Mouse (Mus musculus) adrenal gland, postnatal 10 days (tissue): ENCODE results near the gene Plcg2. TPM values are rescaled to one million over a fixed set of nuclear protein-coding genes. Genes with fewer than 3 reads are reported as not detected.
A peak's percentile ranks its signal among the peaks of the same experiment; 100 is the strongest.

Experiments used
- DNase-seq: peaks from one replicate; pipeline ENCODE4 v3.0.0; 2021; ENCODE audit warnings: mixed read lengths
- total RNA-seq, 2 experiments: library from RNA; stranded (reverse); gene quantifications; 2 replicates each; pipeline ENCODE4 v1.2.3; 2021

The Plcg2 gene
- total RNA-seq, 2 experiments from 2014 or later, result 4.9 to 5.1 TPM

GRCm38 (mm10) chr8:117634406-117634805 lies 136.3 kb downstream of the Plcg2 start:
- no peak for DNase-seq

DNA sequence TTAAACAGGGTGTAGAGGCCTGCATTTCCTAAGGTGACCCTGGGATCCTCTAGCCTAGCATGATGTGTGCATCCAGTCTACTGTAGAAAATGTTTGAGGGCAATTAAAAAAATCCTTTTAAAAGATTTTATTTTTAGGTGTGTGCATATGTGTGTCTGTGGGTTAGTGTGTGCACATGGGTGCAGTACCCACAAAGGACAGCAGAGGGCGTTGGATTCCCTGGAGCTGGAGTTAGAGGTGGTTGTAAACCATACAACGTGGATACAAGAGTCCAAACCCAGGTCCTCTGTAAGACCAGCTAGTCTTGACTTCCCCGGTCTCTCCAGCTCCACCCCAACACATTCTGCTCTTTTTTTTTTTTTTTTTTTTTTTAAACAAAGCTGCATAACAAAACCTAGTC lies 139.4 kb downstream of the Plcg2 start:
- no peak for DNase-seq

GRCm38 (mm10) chr8:117639631-117640030 lies 141.5 kb downstream of the Plcg2 start:
- no peak for DNase-seq

DNA sequence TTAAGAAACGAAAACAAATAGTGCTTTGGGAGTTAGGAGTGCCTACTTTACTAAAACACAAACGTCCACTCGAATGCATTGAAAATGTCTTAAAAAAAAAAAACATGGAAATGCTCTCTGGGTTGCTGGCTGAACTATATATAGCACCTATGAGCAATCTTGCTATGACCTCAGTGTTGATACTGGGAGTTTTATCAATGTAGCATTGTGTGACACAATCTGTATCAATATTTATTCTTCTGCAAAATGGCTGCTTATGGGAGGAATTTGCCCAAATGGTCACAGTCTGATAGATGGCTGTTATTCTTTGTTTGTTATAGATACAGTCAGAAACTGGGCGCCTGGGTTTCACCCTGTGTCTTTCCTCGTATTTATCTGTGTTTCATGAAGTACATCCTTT lies 147.4 kb downstream of the Plcg2 start:
- DNase-seq, result no peak

DNA sequence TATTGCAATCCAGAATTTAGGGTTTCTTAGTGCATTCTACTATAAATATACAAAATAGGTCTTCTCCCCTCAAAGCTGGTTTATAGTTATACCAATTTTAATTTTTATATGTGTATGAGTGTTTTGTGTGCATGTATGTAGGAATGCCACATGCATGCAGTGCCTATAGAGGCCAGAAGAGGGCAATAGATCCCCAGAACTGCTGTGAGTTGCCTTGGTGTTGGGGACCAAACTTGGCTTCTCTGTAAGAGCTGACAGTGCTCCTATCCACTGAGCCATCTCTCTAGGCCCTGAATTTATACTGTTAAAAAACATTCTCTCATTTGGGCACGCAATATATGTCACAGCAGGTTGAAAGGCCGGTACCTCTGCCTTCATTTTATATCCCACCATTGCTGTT lies 147.9 kb downstream of the Plcg2 start:
- DNase-seq, result peak; percentile 65

DNA sequence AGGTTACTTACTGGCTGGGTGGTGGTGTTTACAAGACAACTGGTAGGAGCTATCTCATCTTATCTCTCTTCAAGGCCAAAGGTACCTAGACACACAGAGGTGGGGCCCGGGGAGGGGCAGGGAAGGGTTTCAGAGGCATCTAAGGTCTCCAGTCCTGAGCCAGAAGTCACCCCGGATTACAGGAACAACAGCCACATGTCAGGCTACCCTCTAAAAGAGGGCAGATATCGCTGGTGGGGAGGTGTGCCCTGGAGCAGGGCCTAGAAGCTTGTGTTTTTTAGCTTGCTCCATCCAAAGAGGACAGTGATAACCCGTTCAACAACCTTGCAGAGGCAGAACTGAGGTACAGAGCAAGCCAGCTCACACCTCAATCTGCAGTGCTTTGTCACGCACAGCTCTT lies 148.3 kb downstream of the Plcg2 start:
- no peak for DNase-seq

DNA sequence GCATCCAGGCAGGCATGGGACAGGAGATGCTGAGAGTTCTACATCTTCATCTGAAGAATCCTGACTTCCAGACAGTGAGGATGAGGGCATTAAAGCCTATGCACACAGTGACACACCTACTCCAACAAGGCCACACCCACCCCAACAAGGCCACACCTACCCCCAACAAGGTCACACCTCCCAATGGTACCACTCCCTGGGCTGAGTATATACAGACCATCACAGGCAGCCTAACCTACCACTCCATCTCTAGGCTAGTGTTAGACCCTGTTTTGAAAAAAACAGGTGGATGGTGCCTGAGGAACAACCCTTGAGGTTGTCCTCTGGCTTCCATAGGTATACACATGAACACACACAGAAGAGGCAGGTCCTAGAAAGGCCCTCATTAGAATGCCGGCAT lies 154.2 kb downstream of the Plcg2 start:
- DNase-seq, result no peak

DNA sequence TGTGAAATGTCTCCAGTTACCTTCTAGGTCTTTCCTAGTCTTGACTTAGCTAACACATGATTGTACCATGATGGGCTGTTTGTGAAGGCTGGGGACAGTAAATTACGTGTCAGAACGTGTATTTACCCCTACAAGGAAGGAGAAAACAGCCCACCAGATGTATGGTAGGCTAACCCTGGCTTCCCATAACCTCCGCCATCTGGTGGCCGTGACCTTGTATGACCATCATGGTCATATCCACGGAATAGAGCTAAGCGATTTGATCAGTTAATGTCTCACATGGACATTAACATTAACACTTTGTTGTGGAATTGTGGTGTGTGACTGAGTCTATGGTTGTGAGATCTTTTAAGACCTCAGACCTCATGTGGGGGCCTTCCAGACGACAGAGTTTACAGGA lies 160.9 kb downstream of the Plcg2 start:
- DNase-seq, result no peak

DNA sequence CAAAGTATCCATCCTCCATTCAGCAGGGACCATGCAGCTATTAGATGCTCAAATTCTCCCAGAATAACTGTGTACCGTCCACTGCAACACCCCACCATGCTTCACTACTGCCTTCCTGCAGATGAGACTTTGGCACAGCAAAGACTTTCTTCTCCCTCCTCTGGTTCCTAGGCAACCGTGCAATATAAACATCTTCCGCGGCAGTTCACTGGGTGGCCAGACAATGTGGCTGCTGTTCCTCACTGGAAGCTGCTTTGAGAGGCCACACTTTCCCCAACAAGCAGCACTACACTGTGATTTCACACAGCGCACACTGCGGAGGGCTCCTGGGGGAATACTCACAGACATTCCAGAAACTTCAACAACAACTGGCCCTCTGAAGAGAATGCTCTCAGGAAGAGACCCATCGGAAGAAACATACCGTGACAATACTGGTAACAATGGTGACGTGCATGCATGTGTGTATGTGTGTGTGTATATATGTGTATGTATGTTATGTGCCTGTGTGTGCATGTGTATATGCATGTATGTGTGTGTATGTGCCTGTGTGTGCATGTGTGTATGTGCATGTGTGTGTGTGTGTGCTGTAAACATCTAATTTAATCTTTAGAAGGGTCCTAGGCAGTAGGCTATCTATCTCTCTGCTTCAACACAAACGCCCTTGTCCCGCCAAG lies 162.4 kb downstream of the Plcg2 start:
- no peak for DNase-seq

GRCm38 (mm10) chr8:117667349-117668124 lies 169.4 kb downstream of the Plcg2 start:
- no peak for DNase-seq

DNA sequence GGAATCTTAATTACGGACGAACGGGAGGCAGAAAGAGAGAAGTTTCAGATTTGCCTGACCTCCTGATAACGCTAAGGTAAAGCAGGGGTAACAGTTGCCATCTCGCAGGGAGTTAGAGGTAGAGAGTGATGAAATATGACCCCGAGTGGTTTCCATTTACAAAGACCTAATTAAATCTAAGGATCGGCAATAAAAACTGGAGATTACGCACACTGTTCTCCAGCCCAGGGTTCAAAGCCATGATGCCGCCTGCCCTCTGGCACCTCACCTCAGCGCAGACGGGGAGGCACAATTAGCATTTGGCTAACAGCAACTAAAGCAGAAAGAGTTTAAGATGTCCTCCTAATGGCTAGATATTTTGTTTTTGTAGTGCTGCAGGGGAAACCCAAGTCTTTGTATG lies 172.4 kb downstream of the Plcg2 start:
- DNase-seq, result no peak

GRCm38 (mm10) chr8:117672558-117672957 lies 174.5 kb downstream of the Plcg2 start:
- DNase-seq, result no peak

- DNase-seq, result peak; percentile 65
Observed at GRCm38 (mm10) chr8:117673430-117673830, 175.3 kb downstream of the Plcg2 start, which contains the start of gene Sdr42e1. TSS of gene Sdr42e1 (minus strand) at chr8:117673689.

- no peak for DNase-seq
Observed at GRCm38 (mm10) chr8:117675171-117675570, 177.1 kb downstream of the Plcg2 start.

DNA sequence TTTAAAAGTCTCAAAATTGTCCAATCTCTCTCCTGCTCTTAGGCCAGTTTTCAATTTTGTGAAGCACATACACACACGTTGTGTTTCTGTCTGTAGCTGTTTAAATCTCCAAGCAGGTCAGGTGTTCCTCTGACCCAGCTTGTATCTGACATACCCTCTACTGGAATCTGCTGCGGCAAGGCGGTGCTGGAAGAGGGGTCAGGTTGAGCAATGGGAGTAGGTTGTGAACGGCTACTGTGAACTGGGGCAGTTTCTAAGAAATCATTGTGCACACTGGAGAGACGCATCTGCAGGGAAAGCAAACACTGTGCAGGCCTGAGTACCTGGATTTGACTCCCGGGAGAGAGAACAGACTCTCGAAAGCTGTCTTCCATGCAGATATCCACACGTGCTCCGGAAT lies 178.4 kb downstream of the Plcg2 start:
- DNase-seq, result no peak

- no peak for DNase-seq
Observed at GRCm38 (mm10) chr8:117677011-117677410, 178.9 kb downstream of the Plcg2 start.

DNA sequence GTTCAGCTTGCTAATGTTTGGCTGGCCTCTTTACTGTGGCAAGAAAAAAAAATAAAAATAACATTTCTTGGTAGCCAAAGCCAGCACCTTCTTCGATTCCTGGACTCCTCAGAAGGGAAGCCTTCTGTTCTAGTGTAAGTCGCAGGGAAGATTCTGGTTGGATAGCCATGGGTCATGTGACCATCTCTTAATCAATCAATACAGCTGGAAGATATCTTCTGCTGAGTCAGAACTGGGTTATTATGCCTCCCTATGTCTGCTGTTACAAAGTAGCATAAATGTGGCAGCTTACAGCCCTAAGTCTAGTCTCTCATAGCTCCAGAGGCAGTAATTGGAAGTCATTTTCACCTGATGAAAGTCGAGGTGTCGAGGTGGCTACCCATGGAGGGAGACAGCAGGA lies 180.6 kb downstream of the Plcg2 start:
- DNase-seq, result no peak

GRCm38 (mm10) chr8:117683925-117684472 lies 185.9 kb downstream of the Plcg2 start:
- DNase-seq, result no peak

GRCm38 (mm10) chr8:117684504-117684903 lies 186.4 kb downstream of the Plcg2 start:
- no peak for DNase-seq
